Mouse (Mus musculus): ENCODE data around the gene Tmed1. TPM values are rescaled to one million over a fixed set of nuclear protein-coding genes. Genes with fewer than 3 reads are reported as not detected.
A peak's percentile ranks its signal among the peaks of the same experiment; 100 is the strongest.
"Not testable (repeated sequence)": the region's sequence is repeated elsewhere in the genome, so short reads cannot be mapped to it uniquely, and the experiment has no call there.

Gene Tmed1
- polyA plus RNA-seq, 1 experiment from 2014 or later = 59.2 TPM

DNA sequence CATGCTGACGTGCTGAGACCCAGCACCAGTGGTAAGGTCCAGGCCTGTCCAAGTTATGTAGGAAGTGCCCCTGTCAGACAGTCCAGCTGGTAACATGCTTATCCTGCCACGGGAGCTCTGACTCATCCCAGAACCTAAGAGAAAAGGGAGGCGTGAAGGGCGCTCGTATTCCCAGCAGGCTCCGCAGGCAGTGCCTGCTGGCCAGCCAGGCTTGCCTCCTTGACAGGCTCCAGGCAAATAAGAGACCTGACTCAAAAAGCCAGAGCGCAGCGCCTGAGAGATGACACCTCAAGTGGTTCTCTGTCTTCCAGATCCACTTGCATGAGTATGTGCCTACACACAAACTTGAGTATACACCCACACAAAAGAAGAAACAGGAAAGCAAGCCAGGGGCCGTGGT, 15.3 kb downstream of the Tmed1 start:
- no peak for ATAC-seq
- H3K9me3 ChIP-seq (replicated peaks) = no peaks in the 10 kb centered on the region
- H3K4me3 ChIP-seq = no peak overlapping the region
- H3K9ac ChIP-seq = no peak overlapping the region
- H3K27me3 ChIP-seq = no peaks in the 10 kb centered on the region
- no peak overlapping the region for H3K4me2 ChIP-seq
- H3K4me1 ChIP-seq = no peaks in the 10 kb centered on the region
- no peak overlapping the region for H3K27ac ChIP-seq
- peaks cover 56% of the 10 kb centered on the region for H3K36me3 ChIP-seq (ENCODE audit: poor library complexity, severe bottlenecking)
- WGBS = 92% methylated on average over 9 of the region's 9 CpGs

DNA sequence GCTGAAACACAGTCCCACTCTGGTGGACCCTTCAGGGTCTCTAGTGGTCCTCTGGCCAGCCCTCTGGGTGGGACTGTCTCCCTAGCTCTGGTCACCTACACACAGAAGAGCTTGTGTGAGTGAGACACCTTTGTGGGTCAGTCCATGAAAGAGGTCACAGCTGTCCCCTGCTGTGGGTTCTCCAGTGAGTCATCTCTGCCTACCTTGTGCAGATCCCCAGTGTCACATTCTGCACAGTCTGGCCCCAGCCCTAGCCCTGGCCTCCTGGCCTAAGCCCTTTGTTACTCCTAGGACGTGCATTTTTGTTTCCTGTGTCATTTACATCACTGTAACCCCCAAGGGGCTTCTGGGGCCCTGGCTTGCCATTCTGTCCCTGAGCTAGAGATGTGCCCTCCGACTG, 16.1 kb downstream of the Tmed1 start:
- Histone ChIP-seq H3K36me3 (ENCODE audit: poor library complexity, severe bottlenecking) (peaks cover 56% of the 10 kb centered on the region), H3K4me1 (no peaks in the 10 kb centered on the region), H3K27ac (no peak overlapping the region), H3K4me2 (no peak overlapping the region), H3K9me3 (replicated peaks) (no peaks in the 10 kb centered on the region), H3K27me3 (no peaks in the 10 kb centered on the region), H3K9ac (no peak overlapping the region), H3K4me3 (no peak overlapping the region)
- WGBS = 60% methylated on average over 2 of the region's 2 CpGs
- no peak for ATAC-seq

DNA sequence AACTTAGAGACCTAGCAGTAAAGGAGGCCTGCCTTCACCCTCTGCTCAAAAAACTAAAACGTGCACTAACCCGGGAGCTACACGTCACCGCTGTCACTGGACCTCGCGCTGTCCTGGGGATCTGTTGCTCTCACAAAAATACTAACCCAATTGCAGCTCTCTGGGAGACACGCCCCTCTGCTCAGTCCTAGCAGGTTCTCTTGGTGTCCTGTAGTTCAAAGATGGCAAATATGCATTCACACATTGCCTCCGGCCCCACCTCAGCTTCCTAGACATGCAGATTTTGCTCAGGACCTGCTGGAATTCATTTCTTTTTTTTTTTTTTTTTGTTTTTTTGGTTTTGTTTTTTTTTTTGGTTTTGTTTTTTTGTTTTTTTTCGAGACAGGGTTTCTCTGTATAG, 19.4 kb downstream of the Tmed1 start:
- no peak overlapping the region for H3K27ac ChIP-seq
- H3K4me1 ChIP-seq = no peaks in the 10 kb centered on the region
- H3K9me3 ChIP-seq (replicated peaks) = no peaks in the 10 kb centered on the region
- 91% methylated on average over 9 of the region's 9 CpGs for WGBS
- H3K36me3 ChIP-seq (ENCODE audit: poor library complexity, severe bottlenecking) = peaks cover 68% of the 10 kb centered on the region
- no peak for ATAC-seq
- H3K4me3 ChIP-seq = no peak overlapping the region
- H3K4me2 ChIP-seq = no peak overlapping the region
- H3K27me3 ChIP-seq = no peaks in the 10 kb centered on the region
- H3K9ac ChIP-seq = no peak overlapping the region

DNA sequence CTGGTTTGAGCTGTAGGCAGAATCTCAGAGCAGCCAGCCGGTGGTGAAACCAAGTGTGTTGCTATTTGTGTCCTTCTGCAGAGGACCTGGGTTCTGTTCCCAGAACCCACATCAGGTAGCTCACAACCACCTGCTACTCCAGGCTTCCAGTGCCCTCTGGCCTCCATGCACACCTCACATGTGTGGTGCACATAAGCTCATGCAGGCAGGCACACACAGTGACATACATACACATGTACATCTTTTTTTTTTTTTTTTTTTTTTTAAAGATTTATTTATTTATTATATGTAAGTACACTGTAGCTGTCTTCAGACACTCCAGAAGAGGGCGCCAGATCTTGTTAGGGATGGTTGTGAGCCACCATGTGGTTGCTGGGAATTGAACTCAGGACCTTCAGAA, 21.8 kb downstream of the Tmed1 start:
- WGBS = 90% methylated on average over 1 of the region's 2 CpGs
- not testable (repeated sequence) for H3K9me3 ChIP-seq (replicated peaks); H3K27ac ChIP-seq; H3K4me2 ChIP-seq; H3K27me3 ChIP-seq; ATAC-seq; H3K4me3 ChIP-seq; H3K9ac ChIP-seq; H3K4me1 ChIP-seq
- peaks cover 74% of the 10 kb centered on the region for H3K36me3 ChIP-seq (ENCODE audit: poor library complexity, severe bottlenecking)

DNA sequence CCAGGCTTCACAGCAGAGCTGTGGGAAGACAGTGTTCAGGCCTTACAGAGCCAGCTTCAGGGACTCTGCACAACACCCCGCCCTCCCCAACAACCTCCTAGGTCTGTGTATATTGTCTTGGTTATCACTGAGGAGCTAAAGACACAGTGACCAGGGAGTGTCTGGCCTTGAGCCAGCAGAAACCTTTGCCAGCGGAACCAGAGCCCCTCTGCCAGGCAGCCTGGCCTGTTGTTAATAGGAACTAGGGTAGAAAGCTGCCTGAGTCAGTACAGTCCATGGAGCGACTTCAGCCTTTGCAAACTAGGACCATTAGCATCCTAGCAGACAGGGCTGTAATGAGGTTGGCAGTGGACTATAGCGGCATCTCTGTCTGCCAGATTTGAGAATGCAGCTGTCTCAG, 26.0 kb downstream of the Tmed1 start:
- no peak for ATAC-seq

DNA sequence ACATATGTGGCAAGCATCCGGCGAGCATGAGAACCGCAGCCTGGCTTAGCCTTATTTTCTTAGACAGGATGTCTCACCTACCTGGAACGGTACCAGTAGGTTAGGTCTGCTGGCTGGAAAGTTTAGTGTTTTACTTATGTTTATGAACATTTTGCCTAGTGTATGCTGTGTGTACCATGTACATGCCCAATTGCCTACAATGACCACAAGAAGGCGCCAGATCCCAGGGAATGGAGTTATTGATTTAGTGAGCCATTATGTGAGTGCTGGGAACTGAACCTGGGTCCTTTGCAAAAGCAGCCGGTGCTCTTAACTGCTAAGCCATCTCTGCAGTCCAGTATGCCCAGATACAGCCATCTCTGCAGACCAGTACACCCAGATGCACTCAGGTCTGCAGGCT, 32.3 kb downstream of the Tmed1 start:
- no peaks in the 10 kb centered on the region for H3K27me3 ChIP-seq
- peaks cover 11% of the 10 kb centered on the region; the same call in 1 of the 2 replicates for H3K9me3 ChIP-seq (replicated peaks)
- H3K4me2 ChIP-seq = no peak overlapping the region
- ATAC-seq = no peak
- H3K4me3 ChIP-seq = no peak overlapping the region
- H3K36me3 ChIP-seq (ENCODE audit: poor library complexity, severe bottlenecking) = peaks cover 98% of the 10 kb centered on the region
- 98% methylated on average over 6 of the region's 6 CpGs for WGBS
- no peak overlapping the region for H3K9ac ChIP-seq
- no peak overlapping the region for H3K27ac ChIP-seq
- no peaks in the 10 kb centered on the region for H3K4me1 ChIP-seq

More for the DNA sequence above, 26.0 kb downstream of the Tmed1 start:
- H3K4me3 ChIP-seq = no peak overlapping the region
- H3K4me1 ChIP-seq = no peaks in the 10 kb centered on the region
- no peak overlapping the region for H3K27ac ChIP-seq
- H3K9ac ChIP-seq = no peak overlapping the region
- H3K4me2 ChIP-seq = no peak overlapping the region
- WGBS = 86% methylated on average over 4 of the region's 4 CpGs
- H3K9me3 ChIP-seq (replicated peaks) = no peaks in the 10 kb centered on the region
- H3K36me3 ChIP-seq (ENCODE audit: poor library complexity, severe bottlenecking) = peaks cover 88% of the 10 kb centered on the region
- no peaks in the 10 kb centered on the region for H3K27me3 ChIP-seq

DNA sequence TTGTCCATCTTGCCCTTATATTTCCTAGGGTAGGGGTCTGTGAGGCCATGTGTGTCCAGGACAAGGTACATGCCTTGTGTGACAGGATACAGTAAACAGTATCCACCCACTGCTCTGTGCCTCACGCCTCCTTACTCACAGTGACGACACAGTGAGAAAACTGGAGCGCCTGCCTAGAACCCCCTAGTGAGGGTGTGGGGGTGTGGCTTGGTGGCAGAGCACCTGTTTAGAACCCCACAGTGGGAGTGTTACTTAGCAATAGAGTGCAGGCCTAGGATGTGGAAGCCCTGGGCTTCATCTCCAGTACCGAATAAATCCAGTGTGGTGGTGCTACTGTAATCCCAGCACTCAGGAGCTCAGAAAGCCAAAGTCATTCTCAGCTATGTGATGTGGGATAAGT, 37.1 kb downstream of the Tmed1 start:
- WGBS = 90% methylated on average over 4 of the region's 4 CpGs
- no peak overlapping the region for H3K27ac ChIP-seq
- H3K9me3 ChIP-seq (replicated peaks) = peaks cover 5% of the 10 kb centered on the region; the same call in 1 of the 2 replicates
- no peak overlapping the region for H3K4me3 ChIP-seq
- no peak overlapping the region for H3K4me2 ChIP-seq
- H3K36me3 ChIP-seq (ENCODE audit: poor library complexity, severe bottlenecking) = peaks cover 92% of the 10 kb centered on the region
- H3K9ac ChIP-seq = no peak overlapping the region
- H3K4me1 ChIP-seq = no peaks in the 10 kb centered on the region
- H3K27me3 ChIP-seq = no peaks in the 10 kb centered on the region
- ATAC-seq = no peak

DNA sequence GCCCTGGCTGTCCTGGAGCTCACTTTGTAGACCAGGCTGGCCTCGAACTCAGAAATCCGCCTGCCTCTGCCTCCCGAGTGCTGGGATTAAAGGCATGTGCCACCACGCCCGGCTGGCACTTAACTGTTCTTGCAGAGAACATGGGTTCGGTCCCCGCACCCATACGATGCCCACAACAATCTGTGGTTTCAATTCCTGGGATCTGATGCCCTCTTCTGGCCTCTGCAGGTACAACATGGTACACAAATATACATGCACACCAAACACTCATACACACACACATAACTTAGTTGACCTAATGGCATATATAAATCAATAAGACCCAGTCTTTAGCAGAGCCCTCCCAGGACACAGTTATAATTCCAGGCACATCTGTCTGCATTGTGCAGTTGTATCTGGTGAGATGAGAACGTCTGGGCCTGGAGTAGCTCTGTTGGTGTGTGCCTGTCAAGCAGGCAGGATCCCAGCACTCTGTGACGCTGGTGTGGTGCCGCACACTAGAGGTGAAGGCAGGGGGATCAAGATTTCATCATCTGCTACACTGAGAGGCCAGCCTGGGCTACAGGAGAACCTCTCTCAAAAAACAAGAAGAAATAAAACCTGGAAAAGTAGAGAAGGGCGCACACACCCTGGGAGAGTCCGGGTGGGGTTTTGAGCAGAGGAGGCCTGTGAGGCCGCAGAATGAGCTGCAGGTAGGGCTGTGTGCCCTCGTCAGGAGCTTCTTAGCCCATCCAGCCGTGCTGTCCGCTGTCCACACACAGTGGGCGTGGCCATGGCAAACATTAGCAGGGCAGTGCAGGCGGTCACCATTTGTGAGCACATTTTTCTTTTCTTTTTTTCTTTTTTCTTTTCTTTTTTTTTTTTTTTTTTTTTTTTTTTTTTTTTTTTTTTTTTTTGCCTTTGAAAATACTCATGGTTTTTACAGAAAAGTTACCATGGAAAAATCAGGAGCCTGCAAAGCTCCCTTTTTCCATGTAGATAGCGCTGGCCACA, 40.7 kb downstream of the Tmed1 start:
- H3K4me1 ChIP-seq = no peaks in the 10 kb centered on the region
- no peaks in the 10 kb centered on the region for H3K27me3 ChIP-seq
- peaks cover 88% of the 10 kb centered on the region for H3K36me3 ChIP-seq (ENCODE audit: poor library complexity, severe bottlenecking)
- ATAC-seq = no peak
- no peak overlapping the region for H3K4me3 ChIP-seq
- 88% methylated on average over 20 of the region's 20 CpGs for WGBS
- H3K9ac ChIP-seq = no peak overlapping the region
- H3K27ac ChIP-seq = no peak overlapping the region
- no peak overlapping the region for H3K4me2 ChIP-seq
- H3K9me3 ChIP-seq (replicated peaks) = no peaks in the 10 kb centered on the region

DNA sequence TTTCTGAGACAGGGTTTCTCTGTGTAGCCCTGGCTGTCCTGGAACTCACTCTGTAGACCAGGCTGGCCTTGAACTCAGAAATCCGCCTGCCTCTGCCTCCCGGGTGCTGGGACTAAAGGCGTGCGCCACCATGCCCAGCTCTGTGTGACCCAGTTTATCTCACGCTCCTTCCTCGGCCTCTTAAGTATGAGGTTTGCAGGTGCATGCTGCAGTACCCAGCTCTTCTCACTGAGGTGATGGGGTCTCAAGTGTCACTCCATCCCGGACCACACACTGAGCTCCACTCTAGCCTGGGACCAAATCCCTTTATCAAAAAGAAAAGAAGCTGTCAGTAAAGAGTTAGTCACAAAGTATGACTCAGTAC, 45.5 kb downstream of the Tmed1 start:
- peaks cover 50% of the 10 kb centered on the region for H3K36me3 ChIP-seq (ENCODE audit: poor library complexity, severe bottlenecking)
- H3K27me3 ChIP-seq; H3K4me3 ChIP-seq; H3K27ac ChIP-seq; ATAC-seq; H3K9me3 ChIP-seq (replicated peaks); H3K4me1 ChIP-seq; H3K4me2 ChIP-seq; H3K9ac ChIP-seq: not testable (repeated sequence)
- 93% methylated on average over 7 of the region's 7 CpGs for WGBS

DNA sequence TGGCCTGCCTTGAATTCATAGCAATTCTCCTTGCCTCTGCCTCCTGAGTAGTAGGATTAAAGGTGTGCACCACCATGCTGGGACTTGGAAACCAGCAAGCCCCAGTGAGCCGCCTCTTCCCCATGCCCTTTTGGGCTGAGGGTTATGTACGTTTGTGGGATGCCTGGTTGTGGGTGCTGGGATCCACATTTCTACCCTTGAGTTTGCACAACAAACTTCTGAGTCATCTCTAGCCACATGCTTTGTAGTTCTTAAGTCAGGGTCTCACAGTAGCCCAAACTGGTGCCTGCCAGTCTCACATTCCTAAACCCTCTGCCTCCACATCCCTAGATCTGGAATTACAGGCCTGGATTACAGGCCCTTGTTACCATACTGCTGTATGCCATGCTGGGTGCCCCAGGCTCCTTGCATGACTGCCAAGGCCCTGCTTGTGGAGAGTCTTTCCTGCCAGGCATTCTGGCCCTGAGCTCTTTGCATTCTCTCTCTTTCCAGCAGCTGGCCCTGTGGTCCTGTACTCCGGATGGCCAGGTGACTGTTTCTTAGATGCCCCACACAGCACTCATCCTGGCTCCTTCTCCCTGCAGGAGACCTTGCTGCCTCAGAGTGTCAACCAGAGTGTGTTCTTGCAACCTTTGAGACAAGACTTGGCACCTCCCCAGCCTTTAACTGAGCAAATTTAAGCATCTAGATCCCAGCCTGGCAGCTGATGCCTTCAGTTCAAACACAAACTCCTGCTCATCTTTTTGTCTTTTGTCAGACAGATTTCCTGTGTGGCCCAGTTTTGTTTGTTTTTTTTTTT, 46.1 kb downstream of the Tmed1 start:
- Histone ChIP-seq H3K36me3 (ENCODE audit: poor library complexity, severe bottlenecking) (peaks cover 49% of the 10 kb centered on the region), H3K27ac (no peak overlapping the region), H3K4me2 (no peak overlapping the region), H3K9ac (no peak overlapping the region), H3K4me1 (no peaks in the 10 kb centered on the region), H3K27me3 (no peaks in the 10 kb centered on the region), H3K9me3 (replicated peaks) (no peaks in the 10 kb centered on the region), H3K4me3 (no peak overlapping the region)
- ATAC-seq = no peak
- 87% methylated on average over 3 of the region's 3 CpGs for WGBS

DNA sequence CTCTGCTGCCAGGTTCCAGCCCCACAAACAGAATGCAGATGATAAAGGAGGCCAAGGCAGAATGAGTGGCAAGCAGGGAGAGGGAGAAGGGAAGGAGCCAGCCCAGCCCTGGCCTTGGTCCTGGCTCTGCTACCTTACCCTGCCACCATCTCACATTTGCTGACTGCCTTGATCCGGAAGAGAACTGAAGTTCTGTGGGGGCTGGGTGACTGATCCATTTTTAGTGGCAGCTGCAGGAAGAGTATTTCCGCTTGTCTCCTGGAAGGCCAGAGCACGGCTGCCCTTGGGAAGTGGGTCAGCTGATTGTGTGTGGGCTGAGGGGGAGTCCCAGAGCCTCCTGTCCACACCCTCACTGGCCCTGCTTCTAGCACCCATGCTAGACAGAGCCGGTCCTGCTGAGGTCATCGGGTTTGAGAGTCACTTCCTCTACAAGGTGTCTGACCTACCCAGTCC, 46.9 kb downstream of the Tmed1 start:
- H3K4me3 ChIP-seq = no peak overlapping the region
- no peaks in the 10 kb centered on the region for H3K27me3 ChIP-seq
- no peak overlapping the region for H3K4me2 ChIP-seq
- no peak for ATAC-seq
- H3K9ac ChIP-seq = no peak overlapping the region
- H3K9me3 ChIP-seq (replicated peaks) = no peaks in the 10 kb centered on the region
- 0 out of 2 replicates have a peak overlapping the region, but pooled peaks have one; percentile 16 for H3K27ac ChIP-seq
- H3K36me3 ChIP-seq (ENCODE audit: poor library complexity, severe bottlenecking) = peaks cover 46% of the 10 kb centered on the region
- H3K4me1 ChIP-seq = no peaks in the 10 kb centered on the region
- 85% methylated on average over 5 of the region's 5 CpGs for WGBS

DNA sequence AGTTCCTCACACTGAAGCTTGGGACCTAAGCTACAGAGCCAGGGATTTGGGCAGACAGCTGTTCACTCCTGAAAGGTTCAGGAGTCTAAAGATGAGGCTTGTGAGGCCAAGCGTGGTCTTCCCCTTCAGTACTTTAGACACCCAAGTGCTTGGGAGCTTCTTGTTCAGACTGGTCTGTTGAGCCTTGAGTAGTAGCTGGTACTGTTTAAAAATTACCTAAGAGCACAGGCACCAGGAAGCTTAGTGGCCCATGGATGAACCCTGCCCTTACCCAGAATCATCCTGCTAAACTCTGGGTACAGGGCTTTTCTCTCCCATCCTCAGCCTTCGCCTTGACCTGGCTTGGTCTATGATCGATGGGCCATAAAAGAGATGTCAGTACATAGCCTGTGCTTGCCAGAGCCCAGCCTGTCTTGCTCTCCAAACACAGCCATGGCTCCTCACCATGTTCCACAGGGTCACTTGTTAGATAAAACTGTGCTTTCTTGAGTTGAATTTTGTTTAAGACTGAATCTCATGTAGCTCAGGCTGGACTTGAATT, 49.6 kb downstream of the Tmed1 start:
- H3K9ac ChIP-seq = no peak overlapping the region
- no peak for ATAC-seq
- no peak overlapping the region for H3K27ac ChIP-seq
- H3K36me3 ChIP-seq (ENCODE audit: poor library complexity, severe bottlenecking) = peaks cover 25% of the 10 kb centered on the region
- H3K4me2 ChIP-seq = no peak overlapping the region
- no peaks in the 10 kb centered on the region for H3K9me3 ChIP-seq (replicated peaks)
- H3K4me3 ChIP-seq = no peak overlapping the region
- WGBS = 95% methylated on average over 3 of the region's 3 CpGs
- H3K27me3 ChIP-seq = no peaks in the 10 kb centered on the region
- H3K4me1 ChIP-seq = no peaks in the 10 kb centered on the region
